Mouse (Mus musculus): ENCODE measurements around the gene Rffl.

Gene Rffl

DNA sequence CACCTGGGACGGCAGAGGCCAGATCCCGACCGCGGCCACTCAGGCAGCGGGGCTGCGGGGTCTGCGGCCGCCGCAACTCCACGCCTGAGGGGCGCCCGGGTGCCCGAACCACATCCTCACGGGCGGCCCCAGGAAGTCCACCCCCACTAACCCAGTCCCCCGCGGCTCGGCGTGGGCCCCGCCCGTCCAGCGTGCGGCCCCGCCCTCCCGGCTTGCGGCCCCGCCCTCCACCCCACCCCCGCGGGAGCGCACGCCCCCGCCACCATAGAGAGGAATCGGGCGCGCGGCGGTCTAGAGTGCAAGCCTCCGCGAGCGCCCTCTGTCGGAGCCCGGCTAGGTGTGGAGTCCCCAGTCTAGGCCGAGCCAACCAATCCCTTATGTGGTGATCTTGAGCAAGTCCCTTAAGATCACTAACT is at the start of gene Rffl:
TSS of gene Rffl (minus strand) at position 180 of the 416 bp plus-strand sequence.
- peak; percentile 91 to 96 for DNase-seq (ENCODE audit: inconsistent age in 2 of 2, low spot score in 1 of 2)

DNA sequence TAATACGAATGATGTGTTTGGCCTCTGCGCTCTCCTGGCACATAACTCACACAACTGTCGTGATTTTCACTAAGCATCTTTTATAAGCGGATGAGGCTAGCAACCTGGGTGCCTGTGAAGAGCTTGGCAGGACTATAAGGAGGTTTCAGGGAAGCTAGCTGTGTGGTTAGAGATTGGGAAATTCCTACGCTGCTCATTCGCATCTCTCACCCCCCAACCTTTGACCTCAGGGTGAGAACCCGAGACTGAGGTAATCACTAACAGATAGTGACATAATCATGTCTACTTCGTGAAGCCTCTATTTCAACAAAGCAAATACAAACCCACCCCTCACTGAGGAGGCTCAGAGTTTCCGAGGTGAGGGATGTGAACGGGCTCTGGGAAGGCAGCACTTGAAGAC is 49.8 kb upstream of the Rffl start:
- DNase-seq (ENCODE audit: inconsistent age in 2 of 2, low spot score in 1 of 2): no peak

DNA sequence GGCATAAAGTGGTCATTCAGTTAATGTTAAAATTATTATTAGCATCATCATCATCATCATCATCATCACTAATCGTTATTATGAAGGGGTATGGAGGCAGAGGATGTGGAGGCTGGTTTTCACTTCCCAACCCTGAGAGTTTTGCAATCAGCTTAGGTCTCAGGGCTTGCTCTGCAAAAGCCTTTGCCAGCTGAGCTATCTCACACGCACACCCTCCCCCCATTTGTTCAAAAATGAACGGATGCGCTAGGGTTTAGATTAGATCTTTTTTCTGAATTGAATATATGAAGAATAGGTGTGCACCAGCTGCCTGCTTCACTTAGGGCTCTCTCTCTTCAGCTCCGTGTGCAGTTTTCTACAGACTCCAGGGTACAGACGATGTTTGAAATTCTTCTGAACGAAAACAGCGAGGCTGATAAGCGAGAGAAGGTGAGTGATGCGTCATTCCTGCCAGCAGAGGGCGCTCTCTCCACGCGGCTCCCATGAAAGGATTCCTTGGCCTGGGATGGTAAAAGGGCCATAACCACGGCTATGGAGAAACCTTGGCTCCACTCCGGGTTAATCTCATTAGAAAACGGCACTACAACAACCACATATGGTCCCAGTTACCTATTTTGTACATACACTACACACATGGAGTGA is 43.8 kb upstream of the Rffl start:
- peak; percentile 63 to 91 for DNase-seq (ENCODE audit: inconsistent age in 2 of 2, low spot score in 1 of 2)

DNA sequence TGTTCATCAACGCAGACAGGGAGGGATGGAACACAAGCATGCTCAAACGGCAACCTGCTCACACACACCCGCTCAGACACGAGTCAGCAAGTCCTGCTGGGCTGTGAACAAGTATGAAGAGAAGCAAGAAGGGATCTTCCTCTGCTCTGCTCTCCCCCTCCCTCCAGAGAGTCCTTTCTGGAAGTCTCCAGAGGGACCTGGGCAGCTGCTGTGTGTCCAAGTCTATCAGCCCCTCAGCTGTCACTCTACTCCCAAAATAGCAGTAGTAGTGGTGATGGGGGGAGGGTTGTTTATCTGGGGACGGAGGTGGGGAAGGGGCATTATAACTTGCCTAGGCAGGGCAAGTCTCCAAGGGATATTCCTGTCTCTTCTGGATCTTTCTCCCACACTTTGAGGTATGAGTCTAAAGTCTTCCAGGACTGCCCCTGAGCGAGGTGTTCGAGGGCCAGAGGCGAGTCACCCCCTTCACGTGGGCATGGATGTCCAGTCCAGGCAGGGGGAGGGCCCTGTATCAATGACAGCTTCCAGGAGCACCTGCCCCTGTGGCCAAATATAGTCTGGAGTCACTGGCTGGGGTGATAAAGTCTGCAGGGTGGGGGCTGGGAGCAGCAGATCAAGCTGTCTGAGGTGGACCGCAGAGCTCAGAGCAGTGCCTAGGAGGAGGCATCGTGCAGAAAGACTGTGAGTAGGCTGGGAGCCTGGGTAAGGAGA is 39.8 kb upstream of the Rffl start:
- no peak for DNase-seq (ENCODE audit: inconsistent age in 2 of 2, low spot score in 1 of 2)

DNA sequence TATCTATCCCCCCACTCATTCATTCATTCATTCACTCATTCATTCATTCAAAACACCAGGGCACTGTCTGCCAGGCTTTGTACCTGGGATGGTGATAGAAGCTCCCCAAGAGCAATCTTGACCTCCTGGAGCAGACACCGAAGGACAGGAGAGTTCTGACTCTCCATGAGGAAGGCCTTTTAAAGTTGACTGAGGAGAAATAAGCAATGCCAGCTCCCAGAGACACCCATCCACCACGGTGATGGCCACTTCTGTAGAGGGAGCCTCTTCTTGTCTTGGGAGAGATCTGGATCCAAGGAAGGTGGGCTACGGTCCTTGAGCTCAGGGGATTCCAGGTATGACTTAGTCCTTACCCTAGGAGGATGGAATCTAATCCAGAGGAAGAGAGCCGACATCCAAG is 39.2 kb upstream of the Rffl start, which contains the start of gene Unc45b:
TSS of gene Unc45b (plus strand) at position 301 of the 400 bp plus-strand sequence.
- DNase-seq (ENCODE audit: inconsistent age in 2 of 2, low spot score in 1 of 2): no peak

DNA sequence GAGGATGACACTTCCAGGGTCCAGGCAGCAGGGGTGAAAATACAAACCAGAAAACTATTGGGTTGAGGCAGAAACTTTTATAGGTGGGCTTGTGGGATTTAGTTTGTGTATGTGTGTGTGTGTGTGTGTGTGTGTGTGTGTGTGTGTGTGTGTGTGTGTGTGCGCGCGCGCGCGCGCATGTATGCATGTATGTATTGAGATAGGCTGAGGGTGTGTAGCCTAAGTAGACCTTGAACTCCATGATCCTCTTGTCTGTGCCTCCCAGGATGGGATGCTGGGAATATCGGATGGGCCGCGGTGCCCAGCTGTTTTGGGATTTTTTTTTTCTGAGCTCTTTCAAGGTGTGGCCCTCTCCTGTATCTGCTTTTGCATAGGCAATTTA is 37.6 kb upstream of the Rffl start:
- no peak for DNase-seq (ENCODE audit: inconsistent age in 2 of 2, low spot score in 1 of 2)

DNA sequence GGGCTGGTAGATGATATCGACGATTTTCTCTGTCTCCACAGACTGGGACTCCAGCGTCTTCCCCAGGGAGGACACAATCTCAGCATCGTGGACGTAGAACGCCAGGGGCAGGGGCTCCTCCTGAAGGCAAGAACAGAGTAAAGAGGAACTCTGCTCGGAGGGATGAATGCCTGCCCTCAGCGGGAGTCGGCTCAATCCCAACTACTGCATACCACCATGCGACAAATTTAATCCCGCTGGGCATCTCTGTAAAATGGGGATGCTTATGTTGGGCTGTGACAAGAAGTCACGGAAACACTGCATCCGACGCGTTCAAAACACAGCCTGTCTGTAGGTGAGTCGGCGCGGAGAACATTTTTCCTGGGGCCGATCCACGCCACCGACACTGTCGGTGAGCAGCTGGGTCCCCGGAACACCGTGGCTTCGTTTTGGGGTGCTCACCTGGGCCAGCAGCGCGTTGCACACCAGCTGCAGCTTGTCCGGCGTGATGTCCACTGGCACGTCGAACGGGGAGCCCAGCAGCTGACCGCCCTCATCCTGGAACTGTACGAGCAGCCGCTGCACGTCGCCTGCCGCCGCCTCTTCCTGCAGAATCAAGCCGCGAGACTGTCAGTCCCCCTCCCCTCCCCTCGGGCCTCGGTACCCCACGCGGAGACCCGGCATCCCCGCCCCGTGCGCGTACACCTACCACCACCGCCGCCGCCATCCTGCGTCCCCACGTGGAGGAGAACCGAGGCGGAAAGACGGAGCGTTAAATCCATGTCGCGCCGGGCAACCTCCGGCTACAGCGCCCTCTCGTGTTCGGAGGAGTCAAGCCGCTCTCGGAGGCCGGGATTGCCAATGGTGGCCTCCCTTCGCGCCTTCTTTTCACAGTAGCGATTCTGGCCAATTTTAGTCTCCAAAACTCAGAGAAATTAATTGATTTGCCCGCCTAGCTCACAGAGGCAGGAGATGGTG is 36.9 kb upstream of the Rffl start, which contains the start of gene Nle1:
TSS of gene Nle1 (minus strand) at position 761 of the 957 bp plus-strand sequence.
- peak; percentile 88 to 97 for DNase-seq (ENCODE audit: inconsistent age in 2 of 2, low spot score in 1 of 2)

DNA sequence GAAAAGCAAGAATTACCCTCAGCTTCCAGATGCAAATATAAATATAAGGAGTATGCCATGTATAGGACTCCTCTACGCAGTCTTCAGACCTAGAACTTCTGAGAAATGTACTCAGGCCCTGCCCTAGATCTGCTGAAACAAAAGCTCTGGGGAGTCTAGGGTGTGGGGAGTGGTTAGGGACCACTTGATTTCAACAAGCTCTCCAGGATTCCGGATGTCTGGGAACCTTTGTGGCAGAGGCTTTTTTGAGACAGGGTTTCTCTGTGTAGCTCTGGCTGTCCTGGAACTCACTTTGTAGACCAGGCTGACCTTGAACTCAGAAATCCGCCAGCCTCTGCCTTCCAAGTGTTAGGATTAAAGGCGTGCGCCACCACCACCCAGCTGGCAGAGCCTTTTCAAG is 34.8 kb upstream of the Rffl start:
- no peak for DNase-seq (ENCODE audit: inconsistent age in 2 of 2, low spot score in 1 of 2)

DNA sequence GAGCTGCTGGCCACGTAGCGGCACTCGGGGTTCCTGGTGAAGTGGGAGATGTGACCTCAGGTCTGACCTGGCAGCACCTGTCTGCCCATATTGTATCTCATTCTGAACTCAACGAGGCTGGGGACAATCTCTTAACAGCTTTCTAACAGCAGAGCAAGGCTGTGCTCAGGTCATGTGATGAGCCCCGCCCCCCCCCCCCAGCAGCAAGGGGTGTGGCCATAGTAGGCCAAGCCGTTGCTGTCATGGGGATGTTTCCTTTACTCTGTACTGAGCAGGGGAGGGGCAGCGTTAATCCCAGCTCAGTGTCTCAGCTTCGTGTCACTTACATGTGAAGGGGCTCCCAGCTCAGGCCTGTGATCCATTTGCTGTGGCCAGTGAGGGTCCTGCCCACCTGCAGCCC is 33.9 kb upstream of the Rffl start:
- DNase-seq (ENCODE audit: inconsistent age in 2 of 2, low spot score in 1 of 2): no peak

DNA sequence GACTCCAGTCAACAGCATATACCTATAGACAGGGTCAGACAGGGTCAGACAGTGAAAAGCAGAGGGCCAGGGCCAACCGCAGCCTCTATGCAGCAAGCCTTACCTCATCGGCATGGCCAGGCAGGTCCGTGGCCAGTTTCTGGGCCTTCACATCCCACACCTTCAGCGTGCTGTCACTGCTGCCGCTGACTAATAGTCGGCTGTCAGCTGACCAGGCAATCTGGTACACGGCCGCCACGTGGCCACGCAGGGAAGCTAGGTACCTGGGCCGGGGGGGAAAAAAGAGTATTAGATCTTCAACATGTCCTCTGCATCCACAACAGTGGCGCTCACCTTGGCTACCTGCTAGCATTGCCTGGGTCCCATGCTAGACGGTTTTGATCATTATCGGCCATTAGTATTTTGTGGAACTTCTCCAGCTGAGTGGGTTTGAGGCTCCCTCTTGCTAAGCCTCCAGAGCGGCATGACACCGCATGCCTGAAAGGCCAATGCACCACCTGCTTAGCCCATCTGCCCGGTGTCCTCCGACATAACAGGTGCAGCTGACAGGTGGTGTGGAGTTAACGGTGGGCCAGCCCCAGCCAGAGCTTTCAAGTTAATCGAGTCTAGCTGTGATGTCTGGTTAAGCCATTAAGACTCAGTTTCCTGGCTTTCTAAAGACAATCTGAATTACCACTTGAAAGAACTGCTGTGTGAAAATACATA is 30.7 kb upstream of the Rffl start:
- no peak for DNase-seq (ENCODE audit: inconsistent age in 2 of 2, low spot score in 1 of 2)

DNA sequence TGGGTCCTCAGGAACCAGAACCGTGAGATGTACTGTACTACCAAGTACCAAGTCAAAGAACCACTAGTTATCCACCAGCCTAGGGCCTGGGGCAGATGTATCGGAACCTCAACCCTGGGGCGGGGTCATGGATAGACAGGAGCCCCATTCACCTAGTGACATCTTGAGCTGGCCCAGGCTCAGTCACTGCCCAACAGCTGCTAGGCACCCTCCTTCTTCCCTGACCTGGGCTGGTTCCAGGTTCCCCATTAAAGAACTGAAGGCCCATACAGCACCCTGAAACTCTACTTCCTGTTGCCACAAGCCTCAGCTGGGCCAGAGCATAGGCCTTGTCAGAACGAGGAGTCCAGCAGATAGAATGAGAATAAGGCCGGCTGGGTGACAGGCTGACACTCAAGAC is 28.7 kb upstream of the Rffl start:
- no peak for DNase-seq (ENCODE audit: inconsistent age in 2 of 2, low spot score in 1 of 2)

DNA sequence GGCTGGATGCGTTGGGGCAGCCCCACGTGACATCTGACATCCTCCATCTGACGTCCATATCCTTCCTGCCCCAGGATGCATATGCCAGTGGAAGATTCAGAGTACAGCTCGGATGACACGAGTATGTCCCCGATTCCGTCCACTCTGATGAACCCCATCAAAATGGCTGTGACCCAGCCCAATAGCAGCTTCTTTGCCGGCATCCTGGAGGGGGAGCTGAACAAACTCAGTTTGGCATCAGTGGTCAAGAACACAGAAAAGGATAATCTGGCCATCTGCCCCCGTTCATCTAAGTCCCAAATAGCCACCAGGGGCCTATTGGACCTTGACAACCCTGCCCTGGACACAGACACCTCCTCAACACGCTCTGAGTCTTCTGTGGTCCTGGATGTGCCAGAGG is 26.5 kb upstream of the Rffl start:
- DNase-seq (ENCODE audit: inconsistent age in 2 of 2, low spot score in 1 of 2): no peak

DNA sequence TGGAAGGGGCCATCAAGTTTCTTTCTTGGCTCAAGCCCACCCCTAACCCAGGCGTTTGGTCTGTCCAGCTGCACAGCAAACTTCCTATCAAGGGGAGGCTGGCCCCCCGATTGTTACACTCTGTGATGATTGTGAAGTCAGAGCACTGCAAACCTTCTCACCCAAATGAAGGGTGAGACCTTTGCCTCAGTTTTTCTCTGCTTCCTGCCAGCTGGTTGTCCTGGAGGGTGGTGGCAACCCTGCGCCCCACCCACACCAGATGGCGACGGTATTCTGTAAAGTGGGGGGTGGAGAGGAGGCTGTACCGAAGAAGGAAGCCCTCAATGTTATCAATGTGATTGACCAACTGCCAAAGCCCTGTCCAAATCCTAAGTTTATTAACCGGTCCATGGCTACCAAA is 20.9 kb upstream of the Rffl start, which contains the start of gene Fndc8:
TSS of gene Fndc8 (plus strand) at position 189 of the 400 bp plus-strand sequence.
- no peak for DNase-seq (ENCODE audit: inconsistent age in 2 of 2, low spot score in 1 of 2)

DNA sequence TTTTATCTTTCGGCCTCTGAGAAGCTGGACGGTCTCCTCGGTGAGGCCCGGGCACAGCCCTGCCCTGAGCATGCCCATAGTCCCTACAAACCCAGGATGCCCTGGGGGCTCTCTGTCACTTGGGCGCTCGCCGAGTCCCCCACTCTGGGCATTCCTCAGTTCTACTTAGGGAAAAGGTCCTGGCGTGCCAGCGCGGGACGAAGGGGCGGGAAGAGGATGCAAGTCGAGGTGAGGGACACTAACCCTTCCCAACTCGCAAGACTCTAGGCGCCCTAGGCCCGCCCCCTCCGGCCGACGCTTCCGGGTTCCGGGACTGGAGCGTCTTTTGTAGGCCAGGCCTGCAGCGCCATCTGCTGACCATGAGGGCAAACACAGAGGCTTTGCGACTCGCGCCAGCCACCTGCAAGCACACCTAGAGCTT is 19.3 kb upstream of the Rffl start, which contains the start of gene Rad51d:
TSS of gene Rad51d (minus strand) at position 273 of the 421 bp plus-strand sequence.
- peak; percentile 95 to 98 for DNase-seq (ENCODE audit: inconsistent age in 2 of 2, low spot score in 1 of 2)

DNA sequence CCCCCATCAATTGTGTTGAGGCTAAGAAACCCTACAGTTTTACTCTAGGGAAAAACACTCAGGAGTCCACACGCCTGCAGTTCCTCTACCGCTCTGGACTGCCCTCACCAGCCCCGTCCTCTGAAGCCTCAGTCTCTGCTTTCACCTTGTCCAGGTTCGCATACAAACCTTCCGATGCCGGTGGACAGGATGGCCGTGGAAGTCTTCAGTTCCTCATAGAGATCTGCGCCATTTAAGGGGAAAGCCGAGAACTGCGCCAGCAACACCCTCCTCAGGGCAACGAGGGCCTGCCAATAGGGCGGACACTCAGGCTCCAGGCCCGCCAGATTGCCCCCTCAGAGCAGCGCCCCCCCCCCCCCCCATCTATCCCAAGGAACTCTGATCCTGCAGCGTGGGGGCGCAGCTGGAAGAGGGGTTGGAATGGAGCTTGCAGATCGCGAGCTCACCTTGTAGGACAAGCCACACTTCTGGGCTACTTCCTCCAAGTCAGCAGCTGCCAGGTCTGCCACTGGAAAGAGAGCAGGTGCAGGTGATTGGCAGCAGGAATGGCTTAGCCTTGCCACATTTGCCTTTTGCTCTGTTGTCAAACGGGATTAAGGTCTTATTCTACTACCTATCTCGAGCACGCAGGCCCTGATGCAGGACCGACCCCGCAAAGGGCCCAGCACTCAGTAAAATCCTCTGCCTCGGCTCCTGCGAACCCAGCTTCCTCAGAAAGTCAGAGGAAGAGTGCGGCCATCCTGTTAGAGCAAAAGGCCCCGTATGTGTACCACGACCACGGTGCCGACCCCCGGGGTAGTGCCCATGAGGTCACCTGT is 18.7 kb upstream of the Rffl start:
- DNase-seq (ENCODE audit: inconsistent age in 2 of 2, low spot score in 1 of 2): no peak

DNA sequence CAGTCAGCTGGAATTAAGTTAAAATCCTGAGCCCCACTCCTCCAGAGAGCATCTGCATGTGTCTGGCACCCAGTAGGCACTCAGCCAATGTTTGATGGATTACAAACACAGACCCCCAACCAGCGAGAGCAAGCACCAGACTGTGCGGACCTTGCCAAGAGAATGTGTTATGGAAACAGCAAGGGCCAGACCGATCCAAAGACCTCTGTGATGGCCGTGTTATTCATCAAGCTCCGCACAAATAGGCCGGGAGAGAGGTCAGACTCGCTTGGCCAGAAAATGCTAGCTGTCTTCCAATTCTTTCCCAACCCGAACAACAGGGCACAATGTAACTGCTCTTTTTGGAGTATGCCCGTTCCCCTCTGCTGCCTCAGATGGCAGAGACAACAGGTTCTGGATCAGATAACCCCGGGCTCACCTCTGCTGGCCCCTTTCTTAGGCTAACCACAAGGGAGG is 17.5 kb upstream of the Rffl start:
- peak in 1 of 2 experiments; percentile 55 for DNase-seq (ENCODE audit: inconsistent age in 2 of 2, low spot score in 1 of 2)

DNA sequence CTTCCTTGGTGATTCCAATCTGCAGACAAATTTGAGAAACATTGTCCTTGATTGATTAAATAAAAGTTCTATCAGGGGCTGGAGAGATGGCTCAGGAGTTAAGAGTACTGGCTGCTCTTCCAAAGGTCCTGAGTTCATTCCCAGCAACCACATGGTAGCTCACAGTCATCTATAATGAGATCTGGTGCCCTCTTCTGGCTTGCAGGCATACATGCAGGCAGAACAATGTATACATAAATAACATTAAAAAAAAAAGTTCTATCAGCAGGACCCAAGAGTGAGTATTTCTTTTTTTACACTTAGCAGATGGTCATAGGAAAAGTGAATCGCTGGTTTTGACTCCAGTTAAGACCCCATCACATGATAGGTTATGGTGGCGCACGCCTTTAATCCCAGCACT is 15.5 kb upstream of the Rffl start:
- no peak for DNase-seq (ENCODE audit: inconsistent age in 2 of 2, low spot score in 1 of 2)

DNA sequence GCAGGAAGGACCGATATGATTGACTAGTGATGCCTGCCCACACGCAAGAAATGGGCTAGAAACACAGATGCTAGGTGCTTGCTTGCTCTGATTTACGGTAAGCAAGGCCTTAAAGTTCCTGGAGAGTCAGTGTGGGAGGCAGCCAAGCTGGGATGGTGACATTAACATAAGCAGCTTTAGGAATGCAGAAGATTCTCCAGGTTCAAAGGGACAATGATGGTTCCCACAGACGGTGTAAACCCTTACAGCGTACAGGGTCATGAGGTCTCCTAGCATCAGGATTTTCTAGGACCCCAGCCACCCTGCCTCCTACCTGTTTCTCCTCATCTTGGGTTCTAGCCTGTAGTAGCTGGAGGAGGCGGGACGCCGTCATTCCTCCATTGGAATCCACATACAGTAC is 12.2 kb upstream of the Rffl start:
- DNase-seq (ENCODE audit: inconsistent age in 2 of 2, low spot score in 1 of 2): no peak

DNA sequence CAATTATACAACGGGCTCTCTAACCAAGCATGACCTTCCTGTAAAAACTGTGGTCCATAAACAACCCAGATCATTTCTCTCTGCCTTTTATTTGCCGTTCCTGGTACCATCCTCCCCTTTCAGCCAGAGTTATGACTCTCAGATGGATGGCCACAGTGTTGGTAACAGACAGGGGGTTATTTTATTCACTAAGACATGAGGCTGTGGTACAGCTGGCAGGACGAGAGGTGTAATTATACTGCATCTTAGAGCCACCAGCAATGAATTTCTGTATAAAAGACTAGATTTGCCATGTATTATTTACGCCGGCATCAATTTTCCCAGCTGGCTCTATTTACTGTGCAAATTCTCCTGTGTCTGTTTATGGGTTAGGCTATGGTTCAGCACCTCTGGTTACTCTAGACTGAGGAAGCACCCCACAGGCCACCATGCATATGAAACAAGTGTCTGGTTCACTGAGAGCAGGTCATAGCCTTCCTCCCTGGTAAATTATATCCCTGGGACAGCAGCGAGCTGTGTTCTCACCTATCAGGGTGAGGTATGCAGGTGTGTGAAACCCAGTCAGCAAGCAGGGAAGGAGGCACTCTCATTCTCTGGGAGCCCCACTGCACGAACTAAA is 6.8 kb upstream of the Rffl start:
- no peak for DNase-seq (ENCODE audit: inconsistent age in 2 of 2, low spot score in 1 of 2)
